Mouse (Mus musculus): ENCODE results near the gene Gm21854.
"Not testable (repeated sequence)": the region's sequence is repeated elsewhere in the genome, so short reads cannot be mapped to it uniquely, and the experiment has no call there.

Gm21854 gene

GRCm38 (mm10) chrY:5656686-5657085, at the start of gene Gm21854:
Gene Gm21854, plus strand, starts transcription at chrY:5656986.
- in situ Hi-C loops (cut with MboI, MseI): not testable (repeated sequence)

All from T-helper 1 cell (primary cell).